Mouse (Mus musculus): ENCODE data around the gene Tspan31. TPM values are rescaled to one million over a fixed set of nuclear protein-coding genes. Genes with fewer than 3 reads are reported as not detected.

Tspan31 gene
- polyA plus RNA-seq, 1 experiment from 2014 or later: 71.7 TPM

GRCm38 (mm10) chr10:127103631-127104030 is 33.6 kb upstream of the Tspan31 start:
- Histone ChIP-seq H3K9me3 (ENCODE audit: control insufficient read depth, low read length) (no peaks in the 10 kb centered on the region), H3K9ac (replicated peaks; ENCODE audit: low read length) (no peak overlapping the region), H3K27me3 (ENCODE audit: control insufficient read depth, insufficient read depth, low read length) (no peaks in the 10 kb centered on the region), H3K27ac (replicated peaks; ENCODE audit: low read depth, low read length) (no peak overlapping the region), H3K4me1 (ENCODE audit: control insufficient read depth, insufficient read depth, low read length) (no peaks in the 10 kb centered on the region), H3K4me3 (replicated peaks; ENCODE audit: low read depth, low read length) (no peak overlapping the region), H3K4me2 (ENCODE audit: low read length) (no peak overlapping the region), H3K36me3 (ENCODE audit: control insufficient read depth, insufficient read depth, low read length) (peaks cover 47% of the 10 kb centered on the region)
- ATAC-seq (ENCODE audit: low FRiP score, low TSS enrichment) (no peak), DNase-seq (no peak)
- 91% methylated on average over 7 of the region's 7 CpGs for WGBS

GRCm38 (mm10) chr10:127101151-127101550 is 31.1 kb upstream of the Tspan31 start:
- Histone ChIP-seq H3K9ac (replicated peaks; ENCODE audit: low read length) (no peak overlapping the region), H3K9me3 (ENCODE audit: control insufficient read depth, low read length) (no peaks in the 10 kb centered on the region), H3K4me1 (ENCODE audit: control insufficient read depth, insufficient read depth, low read length) (no peaks in the 10 kb centered on the region), H3K36me3 (ENCODE audit: control insufficient read depth, insufficient read depth, low read length) (peaks cover 61% of the 10 kb centered on the region), H3K4me3 (replicated peaks; ENCODE audit: low read depth, low read length) (no peak overlapping the region), H3K27ac (replicated peaks; ENCODE audit: low read depth, low read length) (no peak overlapping the region), H3K27me3 (ENCODE audit: control insufficient read depth, insufficient read depth, low read length) (no peaks in the 10 kb centered on the region), H3K4me2 (ENCODE audit: low read length) (no peak overlapping the region)
- DNase-seq (no peak), ATAC-seq (ENCODE audit: low FRiP score, low TSS enrichment) (no peak)
- 86% methylated on average over 6 of the region's 6 CpGs for WGBS

GRCm38 (mm10) chr10:127100414-127100813 is 30.4 kb upstream of the Tspan31 start:
- H3K36me3 ChIP-seq (ENCODE audit: control insufficient read depth, insufficient read depth, low read length): peaks cover 68% of the 10 kb centered on the region

GRCm38 (mm10) chr10:127099868-127100267 is 29.8 kb upstream of the Tspan31 start:
- no peak overlapping the region for H3K4me2 ChIP-seq (ENCODE audit: low read length)
- DNase-seq (no peak), ATAC-seq (ENCODE audit: low FRiP score, low TSS enrichment) (no peak)
- WGBS: 94% methylated on average over 15 of the region's 15 CpGs
- H3K9me3 ChIP-seq (ENCODE audit: control insufficient read depth, low read length): no peaks in the 10 kb centered on the region
- H3K9ac ChIP-seq (replicated peaks; ENCODE audit: low read length): no peak overlapping the region
- H3K27ac ChIP-seq (replicated peaks; ENCODE audit: low read depth, low read length): no peak overlapping the region
- peaks cover 71% of the 10 kb centered on the region for H3K36me3 ChIP-seq (ENCODE audit: control insufficient read depth, insufficient read depth, low read length)
- H3K27me3 ChIP-seq (ENCODE audit: control insufficient read depth, insufficient read depth, low read length): no peaks in the 10 kb centered on the region
- no peaks in the 10 kb centered on the region for H3K4me1 ChIP-seq (ENCODE audit: control insufficient read depth, insufficient read depth, low read length)
- H3K4me3 ChIP-seq (replicated peaks; ENCODE audit: low read depth, low read length): no peak overlapping the region

More at GRCm38 (mm10) chr10:127100414-127100813, 30.4 kb upstream of the Tspan31 start:
- 92% methylated on average over 8 of the region's 8 CpGs for WGBS
- no peaks in the 10 kb centered on the region for H3K9me3 ChIP-seq (ENCODE audit: control insufficient read depth, low read length)
- no peak overlapping the region for H3K9ac ChIP-seq (replicated peaks; ENCODE audit: low read length)
- ATAC-seq (ENCODE audit: low FRiP score, low TSS enrichment) (no peak), DNase-seq (no peak)
- no peaks in the 10 kb centered on the region for H3K4me1 ChIP-seq (ENCODE audit: control insufficient read depth, insufficient read depth, low read length)
- no peak overlapping the region for H3K4me2 ChIP-seq (ENCODE audit: low read length)
- H3K4me3 ChIP-seq (replicated peaks; ENCODE audit: low read depth, low read length): no peak overlapping the region
- no peaks in the 10 kb centered on the region for H3K27me3 ChIP-seq (ENCODE audit: control insufficient read depth, insufficient read depth, low read length)
- H3K27ac ChIP-seq (replicated peaks; ENCODE audit: low read depth, low read length): no peak overlapping the region

- Histone ChIP-seq H3K4me1 (ENCODE audit: control insufficient read depth, insufficient read depth, low read length) (no peaks in the 10 kb centered on the region), H3K9ac (replicated peaks; ENCODE audit: low read length) (no peak overlapping the region), H3K27me3 (ENCODE audit: control insufficient read depth, insufficient read depth, low read length) (no peaks in the 10 kb centered on the region), H3K4me2 (ENCODE audit: low read length) (no peak overlapping the region), H3K4me3 (replicated peaks; ENCODE audit: low read depth, low read length) (no peak overlapping the region), H3K27ac (replicated peaks; ENCODE audit: low read depth, low read length) (no peak overlapping the region), H3K9me3 (ENCODE audit: control insufficient read depth, low read length) (no peaks in the 10 kb centered on the region), H3K36me3 (ENCODE audit: control insufficient read depth, insufficient read depth, low read length) (peaks cover 74% of the 10 kb centered on the region)
- DNase-seq (no peak), ATAC-seq (ENCODE audit: low FRiP score, low TSS enrichment) (no peak)
- WGBS: 87% methylated on average over 10 of the region's 10 CpGs
Measured at GRCm38 (mm10) chr10:127099191-127099590, 29.1 kb upstream of the Tspan31 start.

GRCm38 (mm10) chr10:127098514-127098913 is 28.4 kb upstream of the Tspan31 start:
- Histone ChIP-seq H3K4me2 (ENCODE audit: low read length) (no peak overlapping the region), H3K27me3 (ENCODE audit: control insufficient read depth, insufficient read depth, low read length) (no peaks in the 10 kb centered on the region), H3K36me3 (ENCODE audit: control insufficient read depth, insufficient read depth, low read length) (peaks cover 75% of the 10 kb centered on the region), H3K9ac (replicated peaks; ENCODE audit: low read length) (no peak overlapping the region), H3K4me3 (replicated peaks; ENCODE audit: low read depth, low read length) (no peak overlapping the region), H3K4me1 (ENCODE audit: control insufficient read depth, insufficient read depth, low read length) (no peaks in the 10 kb centered on the region), H3K9me3 (ENCODE audit: control insufficient read depth, low read length) (no peaks in the 10 kb centered on the region), H3K27ac (replicated peaks; ENCODE audit: low read depth, low read length) (no peak overlapping the region)
- 81% methylated on average over 20 of the region's 20 CpGs for WGBS
- ATAC-seq (ENCODE audit: low FRiP score, low TSS enrichment) (no peak), DNase-seq (no peak)

- Histone ChIP-seq H3K4me1 (ENCODE audit: control insufficient read depth, insufficient read depth, low read length) (0 out of 2 replicates have a peak, but pooled peaks cover 9% of the 10 kb centered on the region), H3K4me2 (ENCODE audit: low read length) (no peak overlapping the region), H3K9ac (replicated peaks; ENCODE audit: low read length) (no peak overlapping the region), H3K4me3 (replicated peaks; ENCODE audit: low read depth, low read length) (no peak overlapping the region), H3K36me3 (ENCODE audit: control insufficient read depth, insufficient read depth, low read length) (peaks cover 82% of the 10 kb centered on the region), H3K9me3 (ENCODE audit: control insufficient read depth, low read length) (no peaks in the 10 kb centered on the region), H3K27ac (replicated peaks; ENCODE audit: low read depth, low read length) (0 out of 2 replicates have a peak overlapping the region, but pooled peaks have one; percentile 33), H3K27me3 (ENCODE audit: control insufficient read depth, insufficient read depth, low read length) (peaks cover 33% of the 10 kb centered on the region)
- WGBS: 47% methylated on average over 7 of the region's 7 CpGs
- ATAC-seq (ENCODE audit: low FRiP score, low TSS enrichment) (no peak), DNase-seq (peak; percentile 53)
Measured at GRCm38 (mm10) chr10:127094382-127094802, 24.3 kb upstream of the Tspan31 start.

- Histone ChIP-seq H3K36me3 (ENCODE audit: control insufficient read depth, insufficient read depth, low read length) (peaks cover 80% of the 10 kb centered on the region), H3K4me2 (ENCODE audit: low read length) (no peak overlapping the region), H3K9ac (replicated peaks; ENCODE audit: low read length) (no peak overlapping the region), H3K9me3 (ENCODE audit: control insufficient read depth, low read length) (no peaks in the 10 kb centered on the region), H3K27ac (replicated peaks; ENCODE audit: low read depth, low read length) (no peak overlapping the region), H3K27me3 (ENCODE audit: control insufficient read depth, insufficient read depth, low read length) (peaks cover 42% of the 10 kb centered on the region), H3K4me3 (replicated peaks; ENCODE audit: low read depth, low read length) (no peak overlapping the region), H3K4me1 (ENCODE audit: control insufficient read depth, insufficient read depth, low read length) (0 out of 2 replicates have a peak, but pooled peaks cover 9% of the 10 kb centered on the region)
- DNase-seq (no peak), ATAC-seq (ENCODE audit: low FRiP score, low TSS enrichment) (no peak)
- WGBS: 54% methylated on average over 4 of the region's 4 CpGs
Measured at GRCm38 (mm10) chr10:127092742-127093141, 22.7 kb upstream of the Tspan31 start.

All from midbrain, embryonic 14.5 days (tissue).